Mouse (Mus musculus) MN1 (cell line): ENCODE results near the gene Pde5a.

Source experiments
- DNase-seq: peaks from one replicate; pipeline ENCODE4 v3.0.0-alpha.2; 2016; ENCODE audit warnings: low spot score

Pde5a gene

GRCm38 (mm10) chr3:122859829-122860228 lies 131.1 kb downstream of the Pde5a start:
- no peak for DNase-seq

GRCm38 (mm10) chr3:122860573-122861498 lies 132.1 kb downstream of the Pde5a start:
- DNase-seq, result no peak

- DNase-seq, result no peak
Measured at GRCm38 (mm10) chr3:122865092-122865491, 136.3 kb downstream of the Pde5a start.

- no peak for DNase-seq
Measured at GRCm38 (mm10) chr3:122868270-122868669, 139.5 kb downstream of the Pde5a start.

GRCm38 (mm10) chr3:122871596-122871995 lies 142.8 kb downstream of the Pde5a start:
- no peak for DNase-seq

GRCm38 (mm10) chr3:122876870-122877269 lies 148.1 kb downstream of the Pde5a start:
- no peak for DNase-seq

- no peak for DNase-seq
Measured at GRCm38 (mm10) chr3:122877543-122877942, 148.8 kb downstream of the Pde5a start.

GRCm38 (mm10) chr3:122878705-122879315 lies 150.1 kb downstream of the Pde5a start:
- DNase-seq, result no peak

GRCm38 (mm10) chr3:122887505-122888301 lies 159.0 kb downstream of the Pde5a start:
- DNase-seq, result no peak

GRCm38 (mm10) chr3:122888371-122888819 lies 159.6 kb downstream of the Pde5a start:
- no peak for DNase-seq

GRCm38 (mm10) chr3:122894772-122895171 lies 166.0 kb downstream of the Pde5a start, which contains the start of gene Fabp2:
Gene Fabp2, plus strand, starts transcription at chr3:122895072.
- no peak for DNase-seq

GRCm38 (mm10) chr3:122895189-122895731 lies 166.5 kb downstream of the Pde5a start:
- no peak for DNase-seq

GRCm38 (mm10) chr3:122898254-122898653 lies 169.5 kb downstream of the Pde5a start:
- no peak for DNase-seq

GRCm38 (mm10) chr3:122903746-122904433 lies 175.1 kb downstream of the Pde5a start:
- DNase-seq, result peak; percentile 69

GRCm38 (mm10) chr3:122907841-122908240 lies 179.1 kb downstream of the Pde5a start:
- DNase-seq, result no peak
